15 mouse cellular contexts compared by ENCODE assay signal in genomic region chr10:126094238-126094880, GRCm38 (mm10).
DNase-seq lines count a peak whose midpoint lies in the region; ATAC-seq and TF ChIP-seq lines count a peak whose summit lies in the region.
"Had no signal": no experiment of that assay in that cellular context is flagged by ENCODE, and none has a peak within 500 bp of the region (broad histone marks: within the 10 kb centered on the region; RNA-seq: fewer than 3 reads in every experiment).

No protein-coding gene starts in this region.

- ATAC-seq in erythroid progenitor cell, adult 5-6 weeks (replicated peaks; ENCODE audit: low FRiP score, poor library complexity, severe bottlenecking): no peak

- peak overlapping the region; percentile 38; the same call in 1 of the 2 replicates for H3K27ac ChIP-seq in left cerebral cortex, adult 2 months
- H3K27ac ChIP-seq: heart, embryonic 13.5 days; hindbrain, embryonic 13.5 days; liver, embryonic 15.5 days; stomach, embryonic 15.5 days had no signal

- intact Hi-C loops in left cerebral cortex, adult 2 months (cut with DNase I): no loop called here
- intact Hi-C loops in heart, postnatal 25 days (cut with DNase I): no loop called here

- H3K4me3 ChIP-seq in left cerebral cortex, adult 2 months: peak overlapping the region; percentile 41
- H3K4me3 ChIP-seq: heart, embryonic 13.5 days; hindbrain, embryonic 13.5 days; liver, embryonic 15.5 days; stomach, embryonic 15.5 days had no signal

- TF ChIP-seq CTCF in left cerebral cortex, adult 2 months (IDR thresholded peaks at IDR 0.05): no peak

- peak; percentile 22 to 69 for DNase-seq in layer of hippocampus, adult 18-20 months (ENCODE audit: low spot score in 2 of 2)
- no peak for DNase-seq in layer of hippocampus, postnatal 36 days
- DNase-seq in frontal cortex, adult 2 months (ENCODE audit: extremely low spot score in 1 of 2, low spot score in 1 of 2): peak; percentile 17 to 59
- DNase-seq in left cerebral cortex, adult 2 months (ENCODE audit: extremely low spot score in 1 of 2, low spot score in 2 of 2): peak; percentile 22 to 55
- DNase-seq in right cerebral cortex, postnatal 36 days (ENCODE audit: low spot score in 2 of 2): peak; percentile 18 to 32
- DNase-seq in lung, postnatal 25 days (ENCODE audit: low spot score): no peak
- no peak for DNase-seq in heart, postnatal 25 days (ENCODE audit: low spot score)
- DNase-seq: cerebellum, adult 9-11 months; kidney, adult 2 months; lung, postnatal 4 days had no signal

Comparison
In these comparisons a context has a peak if more than half of its experiments do, and no peak if none do; other contexts are left out.
1. DNase-seq: peak in layer of hippocampus, adult 18-20 months (2 of 2), frontal cortex, adult 2 months (2 of 2), left cerebral cortex, adult 2 months (2 of 2) and right cerebral cortex, postnatal 36 days (2 of 2); none in layer of hippocampus, postnatal 36 days (0 of 2), lung, postnatal 25 days (single experiment) and heart, postnatal 25 days (single experiment).